Mouse (Mus musculus): ENCODE measurements around the gene Mark2.

GRCm38 (mm10) chr19:7273486-7273885 lies 68.2 kb downstream of the Mark2 start:
- TF ChIP-seq CTCF (IDR thresholded peaks at IDR 0.05; ENCODE audit: extremely low read depth, insufficient read depth, low read length) (0 out of 2 replicates have a peak, but pooled peaks have one; percentile 21), POLR2A (IDR thresholded peaks at IDR 0.05; ENCODE audit: extremely low read depth, insufficient read depth, low read length) (no peak)

Data from cortical plate, adult 2 months (tissue).